Mouse (Mus musculus) neural tube, embryonic 10.5 days (tissue): ENCODE measurements around the gene Tyw1.
A peak's percentile ranks its signal among the peaks of the same experiment; 100 is the strongest.

Experiments used
- DNase-seq: peaks from one replicate; pipeline ENCODE4 v3.0.0-alpha.2; 2017; ENCODE audit warnings: low spot score; ENCODE audit errors: extremely low spot score

Gene Tyw1

GRCm38 (mm10) chr5:130263454-130263853, 8.0 kb downstream of the Tyw1 start:
- no peak for DNase-seq

GRCm38 (mm10) chr5:130264433-130265005, 9.1 kb downstream of the Tyw1 start:
- no peak for DNase-seq

- DNase-seq: peak; percentile 33
Measured at GRCm38 (mm10) chr5:130266651-130267050, 11.2 kb downstream of the Tyw1 start.

GRCm38 (mm10) chr5:130267316-130267715, 11.9 kb downstream of the Tyw1 start:
- no peak for DNase-seq

GRCm38 (mm10) chr5:130268976-130269375, 13.6 kb downstream of the Tyw1 start:
- no peak for DNase-seq

GRCm38 (mm10) chr5:130272344-130272743, 16.9 kb downstream of the Tyw1 start:
- DNase-seq: no peak

- no peak for DNase-seq
Measured at GRCm38 (mm10) chr5:130273046-130273445, 17.6 kb downstream of the Tyw1 start.

GRCm38 (mm10) chr5:130275509-130275908, 20.1 kb downstream of the Tyw1 start:
- DNase-seq: no peak

GRCm38 (mm10) chr5:130278011-130278472, 22.6 kb downstream of the Tyw1 start:
- no peak for DNase-seq

- DNase-seq: no peak
Measured at GRCm38 (mm10) chr5:130283079-130283732, 27.8 kb downstream of the Tyw1 start.

- DNase-seq: no peak
Measured at GRCm38 (mm10) chr5:130288106-130288505, 32.7 kb downstream of the Tyw1 start.

- no peak for DNase-seq
Measured at GRCm38 (mm10) chr5:130290242-130290641, 34.8 kb downstream of the Tyw1 start.

GRCm38 (mm10) chr5:130290775-130291174, 35.4 kb downstream of the Tyw1 start:
- no peak for DNase-seq

- DNase-seq: no peak
Measured at GRCm38 (mm10) chr5:130292976-130293375, 37.6 kb downstream of the Tyw1 start.

- DNase-seq: no peak
Measured at GRCm38 (mm10) chr5:130293941-130294340, 38.5 kb downstream of the Tyw1 start.

- DNase-seq: no peak
Measured at GRCm38 (mm10) chr5:130294598-130294997, 39.2 kb downstream of the Tyw1 start.

- no peak for DNase-seq
Measured at GRCm38 (mm10) chr5:130296071-130296470, 40.7 kb downstream of the Tyw1 start.

GRCm38 (mm10) chr5:130298831-130299460, 43.5 kb downstream of the Tyw1 start:
- DNase-seq: no peak

GRCm38 (mm10) chr5:130299526-130299925, 44.1 kb downstream of the Tyw1 start:
- DNase-seq: no peak

- no peak for DNase-seq
Measured at GRCm38 (mm10) chr5:130303611-130304010, 48.2 kb downstream of the Tyw1 start.

- DNase-seq: no peak
Measured at GRCm38 (mm10) chr5:130307921-130308320, 52.5 kb downstream of the Tyw1 start.

- no peak for DNase-seq
Measured at GRCm38 (mm10) chr5:130310077-130310476, 54.7 kb downstream of the Tyw1 start.

GRCm38 (mm10) chr5:130310827-130311226, 55.4 kb downstream of the Tyw1 start:
- DNase-seq: no peak
